Mouse (Mus musculus): ENCODE data around the gene Def6. TPM values are rescaled to one million over a fixed set of nuclear protein-coding genes. Genes with fewer than 3 reads are reported as not detected.

Gene Def6
- total and polyA plus RNA-seq, 3 experiments = 121 to 154 TPM; not detected in 1

GRCm38 (mm10) chr17:28176775-28177539, 30.6 kb upstream of the Def6 start, which contains the start of gene Zfp523 (continued):
- TF ChIP-seq HCFC1 (IDR thresholded peaks at IDR 0.05; ENCODE audit: low read depth, low read length) (peak; percentile 71), NELFE (IDR thresholded peaks at IDR 0.05; ENCODE audit: low read depth, low read length) (peak; percentile 65), CHD2 (IDR thresholded peaks at IDR 0.05; ENCODE audit: low read length) (no peak), POLR2AphosphoS5 (IDR thresholded peaks at IDR 0.05; ENCODE audit: borderline replicate concordance, low read depth, low read length) (no peak)

GRCm38 (mm10) chr17:28177540-28178046, 30.0 kb upstream of the Def6 start:
- no peaks in the 10 kb centered on the region for H3K9me3 ChIP-seq (replicated peaks; ENCODE audit: insufficient read depth, low read length)
- peaks cover 5% of the 10 kb centered on the region; the same call in 1 of the 2 replicates for H3K79me2 ChIP-seq (ENCODE audit: control insufficient read depth, insufficient read depth, low read length, poor library complexity)
- TF ChIP-seq MAX (IDR thresholded peaks at IDR 0.05; ENCODE audit: low read length) = 0 out of 2 replicates have a peak, but pooled peaks have one; percentile 6
- no peak for TF ChIP-seq POLR2AphosphoS5 (IDR thresholded peaks at IDR 0.05; ENCODE audit: borderline replicate concordance, low read depth, low read length)
- peak in 1 of 2 experiments; percentile 5; a peak in 1 of 4 replicates for TF ChIP-seq POLR2A (IDR thresholded peaks at IDR 0.05; ENCODE audit: control insufficient read depth in 1 of 2, insufficient read depth in 1 of 2, low read depth in 1 of 2, low read length in 2 of 2, poor library complexity in 1 of 2)
- H3K27ac ChIP-seq (ENCODE audit: control insufficient read depth, low read depth, low read length) = peak overlapping the region; percentile 57
- peaks cover 3 to 9% of the 10 kb centered on the region in 2 experiments; a peak in 2 of 4 replicates for H3K4me1 ChIP-seq (ENCODE audit: control insufficient read depth in 1 of 2, insufficient read depth in 2 of 2, low read length in 2 of 2)
- peak overlapping the region; percentile 75 to 82 for H3K4me3 ChIP-seq (ENCODE audit: control insufficient read depth in 1 of 2, insufficient read depth in 1 of 2, low read depth in 2 of 2, low read length in 2 of 2)
- DNase-seq (ENCODE audit: low read depth, low spot score) = no peak
- peaks cover 0 to 4% of the 10 kb centered on the region in 2 experiments; a peak in 2 of 4 replicates for H3K36me3 ChIP-seq (ENCODE audit: control insufficient read depth in 1 of 2, insufficient read depth in 2 of 2, low read length in 2 of 2)
- no peaks in the 10 kb centered on the region for H3K27me3 ChIP-seq (ENCODE audit: control insufficient read depth in 1 of 2, insufficient read depth in 2 of 2, low read length in 2 of 2)
- H3K9ac ChIP-seq (ENCODE audit: control insufficient read depth, low read depth, low read length, poor library complexity, severe bottlenecking) = peak overlapping the region; percentile 97

GRCm38 (mm10) chr17:28180331-28180730, 27.2 kb upstream of the Def6 start:
- H3K9me3 ChIP-seq (replicated peaks; ENCODE audit: insufficient read depth, low read length) = no peaks in the 10 kb centered on the region
- no peaks in the 10 kb centered on the region for H3K27me3 ChIP-seq (ENCODE audit: control insufficient read depth in 1 of 2, insufficient read depth in 2 of 2, low read length in 2 of 2)
- no peak overlapping the region for H3K9ac ChIP-seq (ENCODE audit: control insufficient read depth, low read depth, low read length, poor library complexity, severe bottlenecking)
- no peak overlapping the region for H3K4me3 ChIP-seq (ENCODE audit: control insufficient read depth in 1 of 2, insufficient read depth in 1 of 2, low read depth in 2 of 2, low read length in 2 of 2)
- H3K4me1 ChIP-seq (ENCODE audit: control insufficient read depth in 1 of 2, insufficient read depth in 2 of 2, low read length in 2 of 2) = no peaks in the 10 kb centered on the region; a peak in 1 of 4 replicates
- no peak for TF ChIP-seq MAZ (IDR thresholded peaks at IDR 0.05; ENCODE audit: low read depth, low read length)
- TF ChIP-seq CHD1 (IDR thresholded peaks at IDR 0.05; ENCODE audit: low read depth, low read length) = no peak
- no peak for TF ChIP-seq MAX (IDR thresholded peaks at IDR 0.05; ENCODE audit: low read length)
- no peak for TF ChIP-seq MYC (IDR thresholded peaks at IDR 0.05; ENCODE audit: low read depth, low read length)
- no peak for TF ChIP-seq MEF2A (IDR thresholded peaks at IDR 0.05; ENCODE audit: extremely low read depth, insufficient replicate concordance, low read depth, low read length, poor library complexity, severe bottlenecking)
- no peak for TF ChIP-seq EP300 (IDR thresholded peaks at IDR 0.05; ENCODE audit: low read depth in 1 of 2, low read length in 2 of 2)
- TF ChIP-seq UBTF (IDR thresholded peaks at IDR 0.05; ENCODE audit: borderline replicate concordance, insufficient read depth, low read depth, low read length) = no peak
- no peak for TF ChIP-seq NRF1 (IDR thresholded peaks at IDR 0.05; ENCODE audit: insufficient read depth, low read depth, low read length, poor library complexity, severe bottlenecking)
- no peak for TF ChIP-seq SIN3A (IDR thresholded peaks at IDR 0.05; ENCODE audit: low read length)
- TF ChIP-seq E2F4 (IDR thresholded peaks at IDR 0.05; ENCODE audit: borderline replicate concordance, low read depth, low read length) = no peak
- TF ChIP-seq ZMIZ1 (IDR thresholded peaks at IDR 0.05; ENCODE audit: low read depth, low read length) = no peak
- DNase-seq (ENCODE audit: low read depth, low spot score) = no peak
- peaks cover 5% of the 10 kb centered on the region; the same call in 1 of the 2 replicates for H3K79me2 ChIP-seq (ENCODE audit: control insufficient read depth, insufficient read depth, low read length, poor library complexity)
- peaks cover 0 to 2% of the 10 kb centered on the region in 2 experiments; a peak in 1 of 4 replicates for H3K36me3 ChIP-seq (ENCODE audit: control insufficient read depth in 1 of 2, insufficient read depth in 2 of 2, low read length in 2 of 2)
- no peak overlapping the region for H3K27ac ChIP-seq (ENCODE audit: control insufficient read depth, low read depth, low read length)
